Mouse (Mus musculus): ENCODE results near the gene Mrps35. TPM values are rescaled to one million over a fixed set of nuclear protein-coding genes. Genes with fewer than 3 reads are reported as not detected.
A peak's percentile ranks its signal among the peaks of the same experiment; 100 is the strongest.

Mrps35 gene
- polyA plus RNA-seq, 1 experiment from 2014 or later = 78.5 TPM

- Histone ChIP-seq H3K9me3 (ENCODE audit: control insufficient read depth, low read length) (no peaks in the 10 kb centered on the region), H3K4me2 (ENCODE audit: low read length) (no peak overlapping the region), H3K27me3 (replicated peaks; ENCODE audit: control insufficient read depth, insufficient read depth, low read length) (no peaks in the 10 kb centered on the region), H3K4me1 (replicated peaks; ENCODE audit: control insufficient read depth, insufficient read depth, low read length) (no peaks in the 10 kb centered on the region), H3K9ac (replicated peaks; ENCODE audit: low read depth, low read length) (no peak overlapping the region), H3K27ac (ENCODE audit: low read length) (no peak overlapping the region), H3K36me3 (ENCODE audit: control insufficient read depth, insufficient read depth) (no peaks in the 10 kb centered on the region), H3K4me3 (replicated peaks; ENCODE audit: low read length) (no peak overlapping the region)
- no peak for ATAC-seq
- WGBS = 84% methylated on average over 2 of the region's 2 CpGs
Measured at GRCm38 (mm10) chr6:147023133-147023395, 19.5 kb upstream of the Mrps35 start.

GRCm38 (mm10) chr6:147023568-147023967 is 19.0 kb upstream of the Mrps35 start:
- Histone ChIP-seq H3K27me3 (replicated peaks; ENCODE audit: control insufficient read depth, insufficient read depth, low read length) (no peaks in the 10 kb centered on the region), H3K4me1 (replicated peaks; ENCODE audit: control insufficient read depth, insufficient read depth, low read length) (no peaks in the 10 kb centered on the region), H3K9ac (replicated peaks; ENCODE audit: low read depth, low read length) (no peak overlapping the region), H3K4me2 (ENCODE audit: low read length) (no peak overlapping the region), H3K4me3 (replicated peaks; ENCODE audit: low read length) (no peak overlapping the region), H3K9me3 (ENCODE audit: control insufficient read depth, low read length) (no peaks in the 10 kb centered on the region), H3K27ac (ENCODE audit: low read length) (no peak overlapping the region), H3K36me3 (ENCODE audit: control insufficient read depth, insufficient read depth) (no peaks in the 10 kb centered on the region)
- no peak for ATAC-seq

- 88% methylated on average over 3 of the region's 3 CpGs for WGBS
- H3K27ac ChIP-seq (ENCODE audit: low read length) = no peak overlapping the region
- H3K27me3 ChIP-seq (replicated peaks; ENCODE audit: control insufficient read depth, insufficient read depth, low read length) = no peaks in the 10 kb centered on the region
- H3K4me2 ChIP-seq (ENCODE audit: low read length) = no peak overlapping the region
- no peak for ATAC-seq
- no peak overlapping the region for H3K9ac ChIP-seq (replicated peaks; ENCODE audit: low read depth, low read length)
- no peaks in the 10 kb centered on the region for H3K9me3 ChIP-seq (ENCODE audit: control insufficient read depth, low read length)
- H3K4me3 ChIP-seq (replicated peaks; ENCODE audit: low read length) = no peak overlapping the region
- no peaks in the 10 kb centered on the region for H3K36me3 ChIP-seq (ENCODE audit: control insufficient read depth, insufficient read depth)
- H3K4me1 ChIP-seq (replicated peaks; ENCODE audit: control insufficient read depth, insufficient read depth, low read length) = no peaks in the 10 kb centered on the region
Measured at GRCm38 (mm10) chr6:147024761-147025160, 17.8 kb upstream of the Mrps35 start.

GRCm38 (mm10) chr6:147028396-147028795 is 14.2 kb upstream of the Mrps35 start:
- H3K9me3 ChIP-seq (ENCODE audit: control insufficient read depth, low read length) = no peaks in the 10 kb centered on the region
- no peak overlapping the region for H3K9ac ChIP-seq (replicated peaks; ENCODE audit: low read depth, low read length)
- no peak overlapping the region for H3K4me2 ChIP-seq (ENCODE audit: low read length)
- no peak overlapping the region for H3K27ac ChIP-seq (ENCODE audit: low read length)
- peaks cover 2% of the 10 kb centered on the region; the same call in 1 of the 2 replicates for H3K4me1 ChIP-seq (replicated peaks; ENCODE audit: control insufficient read depth, insufficient read depth, low read length)
- no peak overlapping the region for H3K4me3 ChIP-seq (replicated peaks; ENCODE audit: low read length)
- 79% methylated on average over 2 of the region's 2 CpGs for WGBS
- H3K27me3 ChIP-seq (replicated peaks; ENCODE audit: control insufficient read depth, insufficient read depth, low read length) = no peaks in the 10 kb centered on the region
- H3K36me3 ChIP-seq (ENCODE audit: control insufficient read depth, insufficient read depth) = no peaks in the 10 kb centered on the region
- no peak for ATAC-seq

- Histone ChIP-seq H3K4me2 (ENCODE audit: low read length) (no peak overlapping the region), H3K27ac (ENCODE audit: low read length) (no peak overlapping the region), H3K4me1 (replicated peaks; ENCODE audit: control insufficient read depth, insufficient read depth, low read length) (peaks cover 2% of the 10 kb centered on the region; the same call in 1 of the 2 replicates), H3K27me3 (replicated peaks; ENCODE audit: control insufficient read depth, insufficient read depth, low read length) (no peaks in the 10 kb centered on the region), H3K36me3 (ENCODE audit: control insufficient read depth, insufficient read depth) (no peaks in the 10 kb centered on the region), H3K9me3 (ENCODE audit: control insufficient read depth, low read length) (no peaks in the 10 kb centered on the region), H3K4me3 (replicated peaks; ENCODE audit: low read length) (no peak overlapping the region), H3K9ac (replicated peaks; ENCODE audit: low read depth, low read length) (no peak overlapping the region)
- WGBS = 82% methylated on average over 9 of the region's 9 CpGs
- 0 out of 2 replicates have a peak, but pooled peaks have one; percentile 12 for ATAC-seq
Measured at GRCm38 (mm10) chr6:147029591-147029990, 13.0 kb upstream of the Mrps35 start.

GRCm38 (mm10) chr6:147030096-147030885 is 12.3 kb upstream of the Mrps35 start:
- Histone ChIP-seq H3K27me3 (replicated peaks; ENCODE audit: control insufficient read depth, insufficient read depth, low read length) (no peaks in the 10 kb centered on the region), H3K4me3 (replicated peaks; ENCODE audit: low read length) (no peak overlapping the region), H3K27ac (ENCODE audit: low read length) (no peak overlapping the region), H3K4me1 (replicated peaks; ENCODE audit: control insufficient read depth, insufficient read depth, low read length) (peaks cover 2% of the 10 kb centered on the region; the same call in 1 of the 2 replicates), H3K9ac (replicated peaks; ENCODE audit: low read depth, low read length) (no peak overlapping the region), H3K4me2 (ENCODE audit: low read length) (no peak overlapping the region), H3K36me3 (ENCODE audit: control insufficient read depth, insufficient read depth) (no peaks in the 10 kb centered on the region), H3K9me3 (ENCODE audit: control insufficient read depth, low read length) (no peaks in the 10 kb centered on the region)
- ATAC-seq = peak; percentile 43; the same call in 1 of the 2 replicates
- WGBS = 61% methylated on average over 15 of the region's 15 CpGs

- WGBS = 34% methylated on average over 13 of the region's 13 CpGs
- Histone ChIP-seq H3K9ac (replicated peaks; ENCODE audit: low read depth, low read length) (no peak within 1 kb of the TSS), H3K27me3 (replicated peaks; ENCODE audit: control insufficient read depth, insufficient read depth, low read length) (no peaks in the 10 kb centered on the region), H3K4me3 (replicated peaks; ENCODE audit: low read length) (no peak within 1 kb of the TSS), H3K4me2 (ENCODE audit: low read length) (no peak within 1 kb of the TSS), H3K36me3 (ENCODE audit: control insufficient read depth, insufficient read depth) (no peaks in the 10 kb centered on the region), H3K4me1 (replicated peaks; ENCODE audit: control insufficient read depth, insufficient read depth, low read length) (peaks cover 2% of the 10 kb centered on the region; the same call in 1 of the 2 replicates), H3K27ac (ENCODE audit: low read length) (no peak within 1 kb of the TSS), H3K9me3 (ENCODE audit: control insufficient read depth, low read length) (no peaks in the 10 kb centered on the region)
- ATAC-seq = no peak
Measured at GRCm38 (mm10) chr6:147032303-147032925, 10.2 kb upstream of the Mrps35 start, which contains the start of gene Rep15. TSS of gene Rep15 (plus strand) at chr6:147032584.

GRCm38 (mm10) chr6:147043633-147044032 is 1.1 kb downstream of the Mrps35 start:
- H3K4me1 ChIP-seq (replicated peaks; ENCODE audit: control insufficient read depth, insufficient read depth, low read length) = peaks cover 11% of the 10 kb centered on the region
- H3K9me3 ChIP-seq (ENCODE audit: control insufficient read depth, low read length) = no peaks in the 10 kb centered on the region
- peaks cover 7% of the 10 kb centered on the region; the same call in 1 of the 2 replicates for H3K36me3 ChIP-seq (ENCODE audit: control insufficient read depth, insufficient read depth)
- no peak overlapping the region for H3K27ac ChIP-seq (ENCODE audit: low read length)
- H3K4me2 ChIP-seq (ENCODE audit: low read length) = peak overlapping the region; percentile 66
- H3K9ac ChIP-seq (replicated peaks; ENCODE audit: low read depth, low read length) = peak overlapping the region; percentile 94
- no peak for ATAC-seq
- no peaks in the 10 kb centered on the region for H3K27me3 ChIP-seq (replicated peaks; ENCODE audit: control insufficient read depth, insufficient read depth, low read length)
- H3K4me3 ChIP-seq (replicated peaks; ENCODE audit: low read length) = peak overlapping the region; percentile 77
- WGBS = 50% methylated on average over 7 of the region's 7 CpGs

- Histone ChIP-seq H3K4me2 (ENCODE audit: low read length) (no peak overlapping the region), H3K4me3 (replicated peaks; ENCODE audit: low read length) (no peak overlapping the region), H3K27ac (ENCODE audit: low read length) (no peak overlapping the region), H3K27me3 (replicated peaks; ENCODE audit: control insufficient read depth, insufficient read depth, low read length) (no peaks in the 10 kb centered on the region), H3K36me3 (ENCODE audit: control insufficient read depth, insufficient read depth) (peaks cover 19% of the 10 kb centered on the region), H3K9ac (replicated peaks; ENCODE audit: low read depth, low read length) (no peak overlapping the region), H3K9me3 (ENCODE audit: control insufficient read depth, low read length) (no peaks in the 10 kb centered on the region), H3K4me1 (replicated peaks; ENCODE audit: control insufficient read depth, insufficient read depth, low read length) (peaks cover 1% of the 10 kb centered on the region)
- 96% methylated on average over 13 of the region's 13 CpGs for WGBS
- no peak for ATAC-seq
Measured at GRCm38 (mm10) chr6:147049239-147049805, 6.8 kb downstream of the Mrps35 start.
